Mouse (Mus musculus) heart, embryonic 12.5 days (tissue): ENCODE data around the gene Bbs2. TPM values are rescaled to one million over a fixed set of nuclear protein-coding genes. Genes with fewer than 3 reads are reported as not detected.
"Not testable (repeated sequence)": the region's sequence is repeated elsewhere in the genome, so short reads cannot be mapped to it uniquely, and the experiment has no call there.

Experiments used
- ATAC-seq: fragments of 200-750 bp; cut with Nextera tagmentation; 2 replicates; pipeline ENCODE4 v1.8.0; 2017; ENCODE audit warnings: moderate TSS enrichment, moderate library complexity; ENCODE audit not compliant: insufficient number of reproducible peaks, low FRiP score
- H3K27ac ChIP-seq: fragments of 300-500 bp; sonication (generic); 2 replicates; pipeline ENCODE4 v1.5.1; 2016; ENCODE audit warnings: mild to moderate bottlenecking, moderate library complexity; ENCODE audit not compliant: poor library complexity, severe bottlenecking
- H3K27me3 ChIP-seq: fragments of 300-500 bp; sonication (generic); replicated peaks from 2 replicates; pipeline ENCODE4 v1.6.1; 2016; ENCODE audit warnings: mild to moderate bottlenecking, moderate library complexity
- H3K36me3 ChIP-seq: fragments of 300-500 bp; sonication (generic); 2 replicates; pipeline ENCODE4 v1.6.1; 2016; ENCODE audit warnings: mild to moderate bottlenecking, moderate library complexity
- H3K4me1 ChIP-seq: fragments of 300-500 bp; sonication (generic); replicated peaks from 2 replicates; pipeline ENCODE4 v1.6.1; 2016; ENCODE audit warnings: mild to moderate bottlenecking
- H3K4me2 ChIP-seq: fragments of 300-500 bp; sonication (generic); 2 replicates; pipeline ENCODE4 v1.6.1; 2016; ENCODE audit warnings: mild to moderate bottlenecking, moderate library complexity
- H3K4me3 ChIP-seq: fragments of 300-500 bp; sonication (generic); 2 replicates; pipeline ENCODE4 v1.5.1; 2016; ENCODE audit warnings: mild to moderate bottlenecking
- H3K9ac ChIP-seq: fragments of 300-500 bp; sonication (generic); 2 replicates; pipeline ENCODE4 v1.6.1; 2016; ENCODE audit warnings: mild to moderate bottlenecking, moderate library complexity
- H3K9me3 ChIP-seq: fragments of 300-500 bp; sonication (generic); replicated peaks from 2 replicates; pipeline ENCODE4 v1.6.1; 2016; ENCODE audit warnings: mild to moderate bottlenecking, moderate library complexity
- WGBS: fragments of 180-500 bp; shearing (Covaris S2); methylation state at CpG from one replicate; pipeline ENCODE4 v1.1.7; 2016; 5-methylcytosine and 5-hydroxymethylcytosine counted together
- polyA plus RNA-seq: library from polyadenylated mRNA; unstranded; fragments of >200 nt; fragmentation: Nextera tagmentation; extraction: Ambion mirVana; gene quantifications from 2 replicates; pipeline ENCODE4 v1.2.1, GENCODE M21; 2016

Bbs2 gene
- polyA plus RNA-seq, 1 experiment from 2014 or later = 9.9 TPM

GRCm38 (mm10) chr8:94036944-94037524, 61.7 kb downstream of the Bbs2 start, which contains the start of the genes Nudt21 and Ogfod1:
Gene Nudt21, minus strand, starts transcription at chr8:94037031.
Gene Ogfod1, plus strand, starts transcription at chr8:94037198.
- H3K27me3 ChIP-seq = no peaks in the 10 kb centered on the region
- peak; percentile 99 for ATAC-seq
- H3K27ac ChIP-seq = peak within 1 kb of the TSS; percentile 83
- H3K4me2 ChIP-seq = peak within 1 kb of the TSS; percentile 92
- no peaks in the 10 kb centered on the region; the same call in 1 of the 2 replicates for H3K36me3 ChIP-seq
- peak within 1 kb of the TSS; percentile 85 for H3K4me3 ChIP-seq
- WGBS = under 1% methylated on average over 41 of the region's 41 CpGs
- no peaks in the 10 kb centered on the region for H3K9me3 ChIP-seq
- H3K4me1 ChIP-seq = peaks cover 34% of the 10 kb centered on the region
- H3K9ac ChIP-seq = peak within 1 kb of the TSS; percentile 81

GRCm38 (mm10) chr8:94036541-94036940, 62.2 kb downstream of the Bbs2 start:
- peak; percentile 90 for ATAC-seq
- H3K4me3 ChIP-seq = peak overlapping the region; percentile 85
- peak overlapping the region; percentile 81 for H3K9ac ChIP-seq
- under 1% methylated on average over 31 of the region's 32 CpGs for WGBS
- H3K9me3 ChIP-seq, H3K36me3 ChIP-seq, H3K27me3 ChIP-seq: not testable (repeated sequence)
- H3K27ac ChIP-seq = peak overlapping the region; percentile 83
- H3K4me1 ChIP-seq = peaks cover 34% of the 10 kb centered on the region
- H3K4me2 ChIP-seq = peak overlapping the region; percentile 92

GRCm38 (mm10) chr8:94035200-94035599, 63.5 kb downstream of the Bbs2 start:
- H3K9ac ChIP-seq = peak overlapping the region; percentile 7; the same call in 1 of the 2 replicates
- peak overlapping the region; percentile 53 for H3K4me2 ChIP-seq
- no peaks in the 10 kb centered on the region for H3K27me3 ChIP-seq
- no peak for ATAC-seq
- H3K36me3 ChIP-seq = peaks cover 10% of the 10 kb centered on the region
- H3K9me3 ChIP-seq = no peaks in the 10 kb centered on the region
- no peak overlapping the region for H3K27ac ChIP-seq
- H3K4me1 ChIP-seq = peaks cover 34% of the 10 kb centered on the region
- 52% methylated on average over 5 of the region's 5 CpGs for WGBS
- peak overlapping the region; percentile 17 for H3K4me3 ChIP-seq

GRCm38 (mm10) chr8:94033601-94034000, 65.1 kb downstream of the Bbs2 start:
- H3K9me3 ChIP-seq = no peaks in the 10 kb centered on the region
- peaks cover 26% of the 10 kb centered on the region for H3K36me3 ChIP-seq
- no peak for ATAC-seq
- no peak overlapping the region for H3K9ac ChIP-seq
- H3K4me3 ChIP-seq = no peak overlapping the region
- no peaks in the 10 kb centered on the region for H3K27me3 ChIP-seq
- peaks cover 34% of the 10 kb centered on the region for H3K4me1 ChIP-seq
- 87% methylated on average over 3 of the region's 3 CpGs for WGBS
- no peak overlapping the region for H3K27ac ChIP-seq
- H3K4me2 ChIP-seq = no peak overlapping the region

- no peaks in the 10 kb centered on the region for H3K9me3 ChIP-seq
- no peak overlapping the region for H3K9ac ChIP-seq
- H3K4me2 ChIP-seq = no peak overlapping the region
- H3K27me3 ChIP-seq = no peaks in the 10 kb centered on the region
- H3K4me1 ChIP-seq = peaks cover 20% of the 10 kb centered on the region
- ATAC-seq = no peak
- 95% methylated on average over 9 of the region's 9 CpGs for WGBS
- H3K27ac ChIP-seq = no peak overlapping the region
- no peak overlapping the region for H3K4me3 ChIP-seq
- peaks cover 59% of the 10 kb centered on the region for H3K36me3 ChIP-seq
Observed at GRCm38 (mm10) chr8:94029701-94030100, 69.0 kb downstream of the Bbs2 start.

GRCm38 (mm10) chr8:94023916-94024315, 74.8 kb downstream of the Bbs2 start:
- Histone ChIP-seq H3K9me3 (no peaks in the 10 kb centered on the region), H3K27me3 (no peaks in the 10 kb centered on the region), H3K9ac (no peak overlapping the region), H3K27ac (no peak overlapping the region), H3K4me1 (no peaks in the 10 kb centered on the region), H3K36me3 (peaks cover 79% of the 10 kb centered on the region), H3K4me3 (no peak overlapping the region), H3K4me2 (no peak overlapping the region)
- WGBS = 90% methylated on average over 6 of the region's 6 CpGs
- ATAC-seq = no peak

Other genes with a start within 250 kb of the Bbs2 start
- 67.2 and 71.1 TPM in 2 replicates for gene Amfr, start 86.1 kb downstream of the Bbs2 start, polyA plus RNA-seq
- 83.1 and 88.5 TPM in 2 replicates for gene Nudt21, start 61.9 kb downstream of the Bbs2 start, polyA plus RNA-seq
- 13.8 and 14.4 TPM in 2 replicates for gene Ogfod1, start 61.7 kb downstream of the Bbs2 start, polyA plus RNA-seq
- gene Mt4, start 38.3 kb upstream of the Bbs2 start, polyA plus RNA-seq = not detected in 2 replicates
- 24.7 and 25.0 TPM in 2 replicates for gene Mt3, start 53.7 kb upstream of the Bbs2 start, polyA plus RNA-seq
- 23.6 and 39.2 TPM in 2 replicates for gene Mt2, start 73.7 kb upstream of the Bbs2 start, polyA plus RNA-seq
- gene Mt1, start 80.2 kb upstream of the Bbs2 start, polyA plus RNA-seq = 129 and 209 TPM in 2 replicates
- 71.6 and 73.6 TPM in 2 replicates for gene Nup93, start 115.6 kb upstream of the Bbs2 start, polyA plus RNA-seq
- 0.10 TPM in 1 of 2 replicates, not detected in the other for gene Slc12a3, start 230.3 kb upstream of the Bbs2 start, polyA plus RNA-seq